Mouse (Mus musculus): ENCODE measurements around the gene Hhatl. TPM values are rescaled to one million over a fixed set of nuclear protein-coding genes. Genes with fewer than 3 reads are reported as not detected.

The Hhatl gene
- polyA plus RNA-seq, 1 experiment from 2014 or later = 0.31 TPM

- H3K36me3 ChIP-seq (ENCODE audit: control insufficient read depth, insufficient read depth) = no peaks in the 10 kb centered on the region
- no peak overlapping the region for H3K4me3 ChIP-seq (ENCODE audit: low read depth, low read length)
- no peaks in the 10 kb centered on the region for H3K4me1 ChIP-seq (ENCODE audit: control insufficient read depth, low read depth, low read length)
- no peak overlapping the region for H3K4me2 ChIP-seq (ENCODE audit: low read depth, low read length)
- H3K27me3 ChIP-seq (ENCODE audit: control insufficient read depth, insufficient read depth, low read depth, low read length) = no peaks in the 10 kb centered on the region
- H3K27ac ChIP-seq (ENCODE audit: low read length) = no peak overlapping the region
- H3K9me3 ChIP-seq (replicated peaks; ENCODE audit: control insufficient read depth, low read length) = no peaks in the 10 kb centered on the region
- ATAC-seq (ENCODE audit: low read depth) = no peak
- no peak overlapping the region for H3K9ac ChIP-seq (ENCODE audit: low read depth, low read length)
- 37% methylated on average over 6 of the region's 6 CpGs for WGBS (ENCODE audit: insufficient replicate concordance)
These were observed 36.0 kb upstream of the Hhatl start for GRCm38 (mm10) chr9:121828314-121828713.

- 60% methylated on average over 3 of the region's 3 CpGs for WGBS (ENCODE audit: insufficient replicate concordance)
- Histone ChIP-seq H3K36me3 (ENCODE audit: control insufficient read depth, insufficient read depth) (no peaks in the 10 kb centered on the region), H3K9ac (ENCODE audit: low read depth, low read length) (no peak overlapping the region), H3K27ac (ENCODE audit: low read length) (no peak overlapping the region), H3K4me2 (ENCODE audit: low read depth, low read length) (no peak overlapping the region), H3K4me1 (ENCODE audit: control insufficient read depth, low read depth, low read length) (no peaks in the 10 kb centered on the region), H3K4me3 (ENCODE audit: low read depth, low read length) (no peak overlapping the region), H3K9me3 (replicated peaks; ENCODE audit: control insufficient read depth, low read length) (no peaks in the 10 kb centered on the region), H3K27me3 (ENCODE audit: control insufficient read depth, insufficient read depth, low read depth, low read length) (no peaks in the 10 kb centered on the region)
- ATAC-seq (ENCODE audit: low read depth) = no peak
These were observed 34.0 kb upstream of the Hhatl start for GRCm38 (mm10) chr9:121826356-121826755.

- H3K27ac ChIP-seq (ENCODE audit: low read length) = no peak overlapping the region
- H3K4me2 ChIP-seq (ENCODE audit: low read depth, low read length) = no peak overlapping the region
- H3K4me3 ChIP-seq (ENCODE audit: low read depth, low read length) = no peak overlapping the region
- H3K36me3 ChIP-seq (ENCODE audit: control insufficient read depth, insufficient read depth) = no peaks in the 10 kb centered on the region
- H3K4me1 ChIP-seq (ENCODE audit: control insufficient read depth, low read depth, low read length) = no peaks in the 10 kb centered on the region
- no peaks in the 10 kb centered on the region for H3K9me3 ChIP-seq (replicated peaks; ENCODE audit: control insufficient read depth, low read length)
- no peak for ATAC-seq (ENCODE audit: low read depth)
- no peaks in the 10 kb centered on the region for H3K27me3 ChIP-seq (ENCODE audit: control insufficient read depth, insufficient read depth, low read depth, low read length)
- WGBS (ENCODE audit: insufficient replicate concordance) = 64% methylated on average over 7 of the region's 7 CpGs
- H3K9ac ChIP-seq (ENCODE audit: low read depth, low read length) = no peak overlapping the region
These were observed 31.7 kb upstream of the Hhatl start for GRCm38 (mm10) chr9:121823991-121824390.

GRCm38 (mm10) chr9:121823051-121823450 lies 30.7 kb upstream of the Hhatl start:
- Histone ChIP-seq H3K9me3 (replicated peaks; ENCODE audit: control insufficient read depth, low read length) (no peaks in the 10 kb centered on the region), H3K4me2 (ENCODE audit: low read depth, low read length) (no peak overlapping the region), H3K36me3 (ENCODE audit: control insufficient read depth, insufficient read depth) (no peaks in the 10 kb centered on the region), H3K27me3 (ENCODE audit: control insufficient read depth, insufficient read depth, low read depth, low read length) (no peaks in the 10 kb centered on the region), H3K4me3 (ENCODE audit: low read depth, low read length) (no peak overlapping the region), H3K4me1 (ENCODE audit: control insufficient read depth, low read depth, low read length) (no peaks in the 10 kb centered on the region), H3K9ac (ENCODE audit: low read depth, low read length) (no peak overlapping the region), H3K27ac (ENCODE audit: low read length) (no peak overlapping the region)
- ATAC-seq (ENCODE audit: low read depth) = no peak
- WGBS (ENCODE audit: insufficient replicate concordance) = 59% methylated on average over 1 of the region's 1 CpGs

- H3K4me1 ChIP-seq (ENCODE audit: control insufficient read depth, low read depth, low read length) = no peaks in the 10 kb centered on the region
- no peaks in the 10 kb centered on the region for H3K36me3 ChIP-seq (ENCODE audit: control insufficient read depth, insufficient read depth)
- H3K9me3 ChIP-seq (replicated peaks; ENCODE audit: control insufficient read depth, low read length) = no peaks in the 10 kb centered on the region
- no peak overlapping the region for H3K4me2 ChIP-seq (ENCODE audit: low read depth, low read length)
- no peak overlapping the region for H3K4me3 ChIP-seq (ENCODE audit: low read depth, low read length)
- ATAC-seq (ENCODE audit: low read depth) = no peak
- H3K27me3 ChIP-seq (ENCODE audit: control insufficient read depth, insufficient read depth, low read depth, low read length) = no peaks in the 10 kb centered on the region
- no peak overlapping the region for H3K27ac ChIP-seq (ENCODE audit: low read length)
- no peak overlapping the region for H3K9ac ChIP-seq (ENCODE audit: low read depth, low read length)
- 54% methylated on average over 6 of the region's 6 CpGs for WGBS (ENCODE audit: insufficient replicate concordance)
These were observed 30.3 kb upstream of the Hhatl start for GRCm38 (mm10) chr9:121822585-121822991.

GRCm38 (mm10) chr9:121820765-121821164 lies 28.5 kb upstream of the Hhatl start:
- Histone ChIP-seq H3K9me3 (replicated peaks; ENCODE audit: control insufficient read depth, low read length) (no peaks in the 10 kb centered on the region), H3K4me1 (ENCODE audit: control insufficient read depth, low read depth, low read length) (no peaks in the 10 kb centered on the region), H3K4me2 (ENCODE audit: low read depth, low read length) (no peak overlapping the region), H3K4me3 (ENCODE audit: low read depth, low read length) (no peak overlapping the region), H3K9ac (ENCODE audit: low read depth, low read length) (no peak overlapping the region), H3K36me3 (ENCODE audit: control insufficient read depth, insufficient read depth) (no peaks in the 10 kb centered on the region), H3K27ac (ENCODE audit: low read length) (no peak overlapping the region), H3K27me3 (ENCODE audit: control insufficient read depth, insufficient read depth, low read depth, low read length) (no peaks in the 10 kb centered on the region)
- WGBS (ENCODE audit: insufficient replicate concordance) = 45% methylated on average over 5 of the region's 5 CpGs
- no peak for ATAC-seq (ENCODE audit: low read depth)

- no peaks in the 10 kb centered on the region for H3K27me3 ChIP-seq (ENCODE audit: control insufficient read depth, insufficient read depth, low read depth, low read length)
- no peaks in the 10 kb centered on the region for H3K9me3 ChIP-seq (replicated peaks; ENCODE audit: control insufficient read depth, low read length)
- H3K4me3 ChIP-seq (ENCODE audit: low read depth, low read length) = no peak overlapping the region
- 45% methylated on average over 7 of the region's 7 CpGs for WGBS (ENCODE audit: insufficient replicate concordance)
- ATAC-seq (ENCODE audit: low read depth) = no peak
- no peak overlapping the region for H3K9ac ChIP-seq (ENCODE audit: low read depth, low read length)
- no peak overlapping the region for H3K27ac ChIP-seq (ENCODE audit: low read length)
- H3K36me3 ChIP-seq (ENCODE audit: control insufficient read depth, insufficient read depth) = no peaks in the 10 kb centered on the region
- H3K4me1 ChIP-seq (ENCODE audit: control insufficient read depth, low read depth, low read length) = no peaks in the 10 kb centered on the region
- H3K4me2 ChIP-seq (ENCODE audit: low read depth, low read length) = no peak overlapping the region
These were observed 27.6 kb upstream of the Hhatl start for GRCm38 (mm10) chr9:121819771-121820471.

GRCm38 (mm10) chr9:121819073-121819770 lies 26.9 kb upstream of the Hhatl start:
- no peak overlapping the region for H3K9ac ChIP-seq (ENCODE audit: low read depth, low read length)
- no peaks in the 10 kb centered on the region for H3K27me3 ChIP-seq (ENCODE audit: control insufficient read depth, insufficient read depth, low read depth, low read length)
- no peak overlapping the region for H3K4me2 ChIP-seq (ENCODE audit: low read depth, low read length)
- no peak overlapping the region for H3K4me3 ChIP-seq (ENCODE audit: low read depth, low read length)
- no peak for ATAC-seq (ENCODE audit: low read depth)
- H3K9me3 ChIP-seq (replicated peaks; ENCODE audit: control insufficient read depth, low read length) = no peaks in the 10 kb centered on the region
- no peaks in the 10 kb centered on the region for H3K36me3 ChIP-seq (ENCODE audit: control insufficient read depth, insufficient read depth)
- no peak overlapping the region for H3K27ac ChIP-seq (ENCODE audit: low read length)
- no peaks in the 10 kb centered on the region for H3K4me1 ChIP-seq (ENCODE audit: control insufficient read depth, low read depth, low read length)
- WGBS (ENCODE audit: insufficient replicate concordance) = 67% methylated on average over 9 of the region's 9 CpGs

GRCm38 (mm10) chr9:121815183-121815582 lies 22.9 kb upstream of the Hhatl start:
- Histone ChIP-seq H3K4me2 (ENCODE audit: low read depth, low read length) (no peak overlapping the region), H3K4me1 (ENCODE audit: control insufficient read depth, low read depth, low read length) (no peaks in the 10 kb centered on the region), H3K27ac (ENCODE audit: low read length) (no peak overlapping the region), H3K27me3 (ENCODE audit: control insufficient read depth, insufficient read depth, low read depth, low read length) (no peaks in the 10 kb centered on the region), H3K4me3 (ENCODE audit: low read depth, low read length) (no peak overlapping the region), H3K9me3 (replicated peaks; ENCODE audit: control insufficient read depth, low read length) (no peaks in the 10 kb centered on the region), H3K9ac (ENCODE audit: low read depth, low read length) (no peak overlapping the region), H3K36me3 (ENCODE audit: control insufficient read depth, insufficient read depth) (no peaks in the 10 kb centered on the region)
- 7% methylated on average over 6 of the region's 6 CpGs for WGBS (ENCODE audit: insufficient replicate concordance)
- ATAC-seq (ENCODE audit: low read depth) = no peak
